Mouse (Mus musculus): Measurements from ENCODE around the gene Foxb2. TPM values are rescaled to one million over a fixed set of nuclear protein-coding genes. Genes with fewer than 3 reads are reported as not detected.

The Foxb2 gene
- total RNA-seq, 4 experiments from 2014 or later: not detected

DNA sequence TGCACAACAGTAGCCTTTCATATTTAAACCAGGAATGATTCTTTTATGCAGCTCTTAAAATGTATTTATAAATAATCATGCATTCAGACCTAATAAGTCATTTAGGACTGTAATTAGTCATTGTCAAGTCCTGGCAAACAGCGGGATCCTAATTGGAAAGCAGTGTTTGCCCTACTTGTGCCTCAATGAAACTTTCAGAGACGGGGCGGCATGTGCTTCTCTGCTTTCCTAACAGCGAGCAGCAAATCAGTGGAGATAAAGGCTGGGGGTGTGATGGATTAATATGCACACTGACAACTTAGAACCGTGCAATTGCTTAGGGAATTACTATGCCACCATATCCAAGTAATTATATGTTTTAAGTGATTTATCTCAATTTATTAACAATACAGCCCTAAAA, 48.4 kb downstream of the Foxb2 start:
- DNase-seq (ENCODE audit: low spot score in 2 of 2): no peak

Other genes starting within 250 kb of the Foxb2 start
- 10 to 100 TPM; 58.7 to 86.7 (median 72.7) TPM for gene Vps13a, start 92.9 kb downstream of the Foxb2 start, total RNA-seq (2022)
- gene Prune2, start 82.3 kb upstream of the Foxb2 start, total RNA-seq (2022): 10 to 100 TPM; 80.4 to 87.7 (median 84.4) TPM

Data from layer of hippocampus, adult 8-10 months (tissue).